Mouse (Mus musculus): Measurements from ENCODE around the gene Olfr612. TPM values are rescaled to one million over a fixed set of nuclear protein-coding genes. Genes with fewer than 3 reads are reported as not detected.
"Not testable (repeated sequence)": the region's sequence is repeated elsewhere in the genome, so short reads cannot be mapped to it uniquely, and the experiment has no call there.

The Olfr612 gene
- polyA plus RNA-seq (2012; rRNA removed) = not detected in 2 replicates

GRCm38 (mm10) chr7:103542617-103543016 is at the start of gene Olfr612:
TSS of gene Olfr612 (minus strand) at chr7:103542717.
- DNase-seq (ENCODE audit: low spot score) = not testable (repeated sequence)

GRCm38 (mm10) chr7:103589803-103590202 is 47.3 kb upstream of the Olfr612 start, which contains the start of gene Olfr618:
TSS of gene Olfr618 (plus strand) at chr7:103590103.
- no peak for DNase-seq (ENCODE audit: low spot score)

GRCm38 (mm10) chr7:103572761-103573160 is 30.2 kb upstream of the Olfr612 start, which contains the start of gene Olfr617:
TSS of gene Olfr617 (plus strand) at chr7:103573061.
- no peak for DNase-seq (ENCODE audit: low spot score)

GRCm38 (mm10) chr7:103569043-103569442 is 26.5 kb upstream of the Olfr612 start, which contains the start of gene Olfr616:
TSS of gene Olfr616 (minus strand) at chr7:103569143.
- no peak for DNase-seq (ENCODE audit: low spot score)

- no peak for DNase-seq (ENCODE audit: low spot score)
These were observed 13.3 kb upstream of the Olfr612 start, which contains the start of gene Olfr615 for GRCm38 (mm10) chr7:103555779-103556178. TSS of gene Olfr615 (plus strand) at chr7:103556079.

- no peak for DNase-seq (ENCODE audit: low spot score)
These were observed 5.3 kb upstream of the Olfr612 start, which contains the start of gene Olfr613 for GRCm38 (mm10) chr7:103547774-103548173. TSS of gene Olfr613 (plus strand) at chr7:103548074.

GRCm38 (mm10) chr7:103520746-103521145 is 21.8 kb downstream of the Olfr612 start, which contains the start of gene Olfr611:
TSS of gene Olfr611 (minus strand) at chr7:103520846.
- not testable (repeated sequence) for DNase-seq (ENCODE audit: low spot score)

- DNase-seq (ENCODE audit: low spot score) = no peak
These were observed 30.5 kb downstream of the Olfr612 start, which contains the start of gene Olfr610 for GRCm38 (mm10) chr7:103512022-103512421. TSS of gene Olfr610 (minus strand) at chr7:103512122.

GRCm38 (mm10) chr7:103497962-103498361 is 44.6 kb downstream of the Olfr612 start, which contains the start of gene Olfr609:
TSS of gene Olfr609 (minus strand) at chr7:103498062.
- no peak for DNase-seq (ENCODE audit: low spot score)

Other genes starting within 250 kb of the Olfr612 start
- gene Olfr596, start 237.1 kb downstream of the Olfr612 start, polyA plus RNA-seq (2012; rRNA removed) = not detected in 2 replicates
- gene Olfr597, start 226.4 kb downstream of the Olfr612 start, polyA plus RNA-seq (2012; rRNA removed) = not detected in 2 replicates
- not detected in 2 replicates for gene Olfr598, start 219.1 kb downstream of the Olfr612 start, polyA plus RNA-seq (2012; rRNA removed)
- gene Olfr599, start 206.8 kb downstream of the Olfr612 start, polyA plus RNA-seq (2012; rRNA removed) = not detected in 2 replicates
- gene Olfr600, start 193.0 kb downstream of the Olfr612 start, polyA plus RNA-seq (2012; rRNA removed) = not detected in 2 replicates
- not detected in 2 replicates for gene Olfr601, start 180.1 kb downstream of the Olfr612 start, polyA plus RNA-seq (2012; rRNA removed)
- gene Olfr603, start 156.5 kb downstream of the Olfr612 start, polyA plus RNA-seq (2012; rRNA removed) = not detected in 2 replicates
- not detected in 2 replicates for gene Usp17lc, start 127.6 kb downstream of the Olfr612 start, polyA plus RNA-seq (2012; rRNA removed)
- not detected in 2 replicates for gene Olfr605, start 97.3 kb downstream of the Olfr612 start, polyA plus RNA-seq (2012; rRNA removed)
- not detected in 2 replicates for gene Olfr606, start 93.7 kb downstream of the Olfr612 start, polyA plus RNA-seq (2012; rRNA removed)
- gene Olfr607, start 78.6 kb downstream of the Olfr612 start, polyA plus RNA-seq (2012; rRNA removed) = not detected in 2 replicates
- not detected in 2 replicates for gene Olfr608, start 72.8 kb downstream of the Olfr612 start, polyA plus RNA-seq (2012; rRNA removed)
- gene Olfr609, start 44.7 kb downstream of the Olfr612 start, polyA plus RNA-seq (2012; rRNA removed) = not detected in 2 replicates
- not detected in 2 replicates for gene Olfr610, start 30.6 kb downstream of the Olfr612 start, polyA plus RNA-seq (2012; rRNA removed)
- gene Olfr611, start 21.9 kb downstream of the Olfr612 start, polyA plus RNA-seq (2012; rRNA removed) = not detected in 2 replicates
- gene Olfr613, start 5.4 kb upstream of the Olfr612 start, polyA plus RNA-seq (2012; rRNA removed) = not detected in 2 replicates
- not detected in 2 replicates for gene Olfr615, start 13.4 kb upstream of the Olfr612 start, polyA plus RNA-seq (2012; rRNA removed)
- gene Olfr616, start 26.4 kb upstream of the Olfr612 start, polyA plus RNA-seq (2012; rRNA removed) = not detected in 2 replicates
- gene Olfr617, start 30.3 kb upstream of the Olfr612 start, polyA plus RNA-seq (2012; rRNA removed) = not detected in 2 replicates
- gene Olfr618, start 47.4 kb upstream of the Olfr612 start, polyA plus RNA-seq (2012; rRNA removed) = not detected in 2 replicates
- not detected in 2 replicates for gene Olfr619, start 57.9 kb upstream of the Olfr612 start, polyA plus RNA-seq (2012; rRNA removed)
- gene Olfr620, start 69.8 kb upstream of the Olfr612 start, polyA plus RNA-seq (2012; rRNA removed) = not detected in 2 replicates
- gene Olfr622, start 100.0 kb upstream of the Olfr612 start, polyA plus RNA-seq (2012; rRNA removed) = not detected in 2 replicates
- gene Olfr623, start 121.0 kb upstream of the Olfr612 start, polyA plus RNA-seq (2012; rRNA removed) = not detected in 2 replicates
- 0.01 and 0.03 TPM in 2 replicates for gene Olfr624, start 128.5 kb upstream of the Olfr612 start, polyA plus RNA-seq (2012; rRNA removed)
- not detected in 2 replicates for gene Olfr625-ps1, start 140.0 kb upstream of the Olfr612 start, polyA plus RNA-seq (2012; rRNA removed)
- not detected in 2 replicates for gene Olfr243, start 172.0 kb upstream of the Olfr612 start, polyA plus RNA-seq (2012; rRNA removed)
- not detected in 2 replicates for gene Olfr628, start 187.7 kb upstream of the Olfr612 start, polyA plus RNA-seq (2012; rRNA removed)
- not detected in 2 replicates for gene Olfr629, start 202.2 kb upstream of the Olfr612 start, polyA plus RNA-seq (2012; rRNA removed)
- gene Olfr630, start 214.6 kb upstream of the Olfr612 start, polyA plus RNA-seq (2012; rRNA removed) = not detected in 2 replicates
- not detected in 2 replicates for gene Olfr69, start 228.9 kb upstream of the Olfr612 start, polyA plus RNA-seq (2012; rRNA removed)
- gene Olfr68, start 237.0 kb upstream of the Olfr612 start, polyA plus RNA-seq (2012; rRNA removed) = not detected in 2 replicates
- not detected in 2 replicates for gene Olfr67, start 249.1 kb upstream of the Olfr612 start, polyA plus RNA-seq (2012; rRNA removed)

All from urinary bladder, adult 2 months (tissue).